Mouse (Mus musculus) yolk sac, embryonic 10.5 days (tissue): ENCODE data around the gene Htra1.

Source experiments
- DNase-seq: peaks from one replicate; pipeline ENCODE4 v3.0.0-alpha.2; 2017; ENCODE audit warnings: low spot score

Htra1 gene

GRCm38 (mm10) chr7:130935421-130935792 lies 504 bp upstream of the Htra1 start:
- DNase-seq, result no peak

- no peak for DNase-seq
Observed at GRCm38 (mm10) chr7:130936472-130936951, 601 bp downstream of the Htra1 start.

GRCm38 (mm10) chr7:130937266-130937841 lies 1.4 kb downstream of the Htra1 start:
- no peak for DNase-seq

DNA sequence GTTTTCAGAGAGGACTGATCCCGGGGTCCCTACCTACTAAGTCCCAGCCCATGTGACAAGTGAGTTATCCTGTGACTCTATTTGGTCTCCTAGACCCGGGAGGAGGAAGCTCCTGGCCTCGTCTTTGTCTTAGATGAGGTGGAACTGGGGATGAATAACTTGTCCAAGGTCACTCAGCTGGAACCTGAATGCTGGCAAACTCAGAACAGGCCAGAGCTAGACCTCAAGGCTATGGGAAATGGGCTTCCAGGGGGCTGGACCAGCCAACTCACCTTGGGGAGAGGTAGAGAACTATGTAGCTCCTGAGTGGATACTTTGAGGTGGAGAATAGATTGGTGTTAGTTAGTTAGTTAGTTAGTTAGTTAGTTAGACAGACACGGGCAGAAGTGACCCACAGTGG lies 2.1 kb downstream of the Htra1 start:
- DNase-seq, result no peak

- DNase-seq, result no peak
Observed at GRCm38 (mm10) chr7:130938896-130939295, 3.0 kb downstream of the Htra1 start.

DNA sequence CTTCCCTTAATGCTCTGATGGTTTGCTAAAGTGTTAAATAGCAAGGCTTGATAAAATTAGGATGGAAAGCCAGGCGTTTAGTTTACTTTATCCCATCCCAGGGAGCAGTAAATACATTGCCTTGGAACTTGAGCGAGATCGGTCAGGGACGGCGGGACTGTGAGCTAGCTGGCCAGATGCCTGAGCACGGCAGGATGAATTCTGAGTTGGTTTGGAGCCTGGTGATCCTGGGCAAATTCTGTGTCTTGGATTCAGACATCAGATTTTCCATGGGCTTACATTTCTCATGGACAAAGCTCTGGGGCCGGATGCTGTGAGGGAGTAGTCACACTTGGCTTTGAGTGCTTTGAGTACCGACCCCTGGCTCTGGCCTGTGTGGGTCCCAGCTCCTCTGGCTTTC lies 4.8 kb downstream of the Htra1 start:
- no peak for DNase-seq

- DNase-seq, result no peak
Observed at GRCm38 (mm10) chr7:130943280-130943895, 7.5 kb downstream of the Htra1 start.

GRCm38 (mm10) chr7:130944766-130945475 lies 9.0 kb downstream of the Htra1 start:
- no peak for DNase-seq

DNA sequence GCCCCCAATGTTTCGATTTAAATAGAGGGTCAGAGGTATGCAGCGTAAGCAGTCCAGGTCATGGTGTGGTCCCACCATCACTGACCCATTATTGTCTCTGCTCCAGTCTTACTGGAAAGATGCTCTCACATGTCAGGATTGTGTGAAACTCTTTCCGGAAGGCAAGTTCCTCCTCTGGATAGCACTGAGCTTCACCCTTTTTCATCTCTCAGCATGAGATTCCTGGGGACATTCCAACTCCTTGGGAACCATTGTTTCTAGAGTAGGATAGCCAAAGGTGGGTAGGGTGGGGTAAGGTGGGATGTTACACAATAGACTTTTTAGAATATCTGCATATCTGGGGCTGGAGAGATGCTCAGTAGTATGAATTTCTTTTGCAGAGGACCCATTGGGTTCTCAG lies 9.8 kb downstream of the Htra1 start:
- no peak for DNase-seq

DNA sequence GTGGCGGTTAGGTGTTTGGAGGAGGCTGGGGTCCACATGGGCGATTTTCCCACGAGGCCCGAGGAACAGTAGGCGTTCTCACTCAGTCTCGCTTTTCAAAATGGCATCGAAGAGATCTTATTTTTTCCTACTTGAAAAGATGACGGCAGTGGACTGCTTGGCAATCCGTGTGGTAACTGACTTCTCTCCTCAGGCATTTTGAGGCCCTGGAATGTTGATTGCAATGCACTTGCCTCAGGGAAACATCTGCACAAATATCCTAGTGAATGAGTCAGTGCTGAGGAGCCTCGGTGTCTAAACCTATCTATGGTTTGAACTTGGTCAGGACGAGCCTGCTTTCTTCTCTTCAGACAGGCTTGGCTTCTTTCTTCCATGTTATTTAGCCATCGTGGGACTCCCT lies 10.4 kb downstream of the Htra1 start:
- no peak for DNase-seq

DNA sequence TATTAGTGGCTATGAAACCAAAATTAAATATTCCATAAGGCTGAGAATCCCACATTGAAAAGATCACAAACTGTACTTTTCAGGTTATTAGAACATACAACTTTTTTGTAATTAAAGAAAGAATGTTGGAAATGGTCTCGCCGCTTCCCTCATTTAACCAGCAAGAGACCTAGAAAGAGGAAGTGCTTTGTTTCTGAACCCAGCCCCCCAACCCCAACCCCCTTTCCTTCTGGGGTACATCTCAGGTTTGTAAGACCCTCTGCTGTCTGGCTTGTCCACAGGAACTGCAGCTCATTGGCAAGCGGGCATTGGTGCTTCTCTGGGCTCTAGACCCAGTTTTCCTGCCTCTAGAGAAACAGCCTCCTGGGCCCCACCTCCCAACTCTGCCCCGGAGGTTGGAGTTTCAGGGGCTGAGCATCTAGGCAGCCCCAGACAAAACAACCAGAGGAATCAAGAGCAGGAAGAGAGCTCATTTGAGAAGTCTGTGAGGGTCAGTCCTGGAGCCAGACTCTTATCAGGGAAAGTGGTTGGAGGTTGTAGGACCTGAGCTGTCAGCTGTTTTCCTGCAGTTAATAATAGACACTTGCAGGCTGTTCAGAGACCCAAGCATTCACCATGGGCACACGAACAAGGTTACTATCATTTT lies 12.8 kb downstream of the Htra1 start:
- DNase-seq, result no peak

DNA sequence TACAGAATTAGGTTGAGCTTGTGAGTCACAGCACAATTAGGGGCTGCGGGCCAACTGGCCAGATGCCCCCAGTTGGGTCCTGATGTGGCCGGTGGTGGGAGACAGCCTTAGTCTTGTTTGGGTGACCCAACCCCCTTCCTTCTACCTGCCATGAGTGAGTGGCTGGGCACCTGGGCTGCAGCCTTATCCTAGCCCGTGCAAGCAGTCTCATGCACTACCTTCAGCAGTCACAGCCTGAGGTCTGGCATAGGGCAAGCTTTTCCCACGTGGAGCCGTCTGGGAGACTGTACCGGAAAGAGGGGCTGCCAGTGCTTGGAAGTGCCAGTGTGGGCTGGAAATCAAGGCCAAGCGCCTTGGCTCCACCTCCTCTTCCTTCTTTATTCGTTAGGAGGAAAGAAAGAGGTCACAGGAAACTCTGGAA lies 13.4 kb downstream of the Htra1 start:
- DNase-seq, result no peak

GRCm38 (mm10) chr7:130950482-130950881 lies 14.6 kb downstream of the Htra1 start:
- DNase-seq, result no peak

GRCm38 (mm10) chr7:130951004-130951403 lies 15.1 kb downstream of the Htra1 start:
- DNase-seq, result no peak

DNA sequence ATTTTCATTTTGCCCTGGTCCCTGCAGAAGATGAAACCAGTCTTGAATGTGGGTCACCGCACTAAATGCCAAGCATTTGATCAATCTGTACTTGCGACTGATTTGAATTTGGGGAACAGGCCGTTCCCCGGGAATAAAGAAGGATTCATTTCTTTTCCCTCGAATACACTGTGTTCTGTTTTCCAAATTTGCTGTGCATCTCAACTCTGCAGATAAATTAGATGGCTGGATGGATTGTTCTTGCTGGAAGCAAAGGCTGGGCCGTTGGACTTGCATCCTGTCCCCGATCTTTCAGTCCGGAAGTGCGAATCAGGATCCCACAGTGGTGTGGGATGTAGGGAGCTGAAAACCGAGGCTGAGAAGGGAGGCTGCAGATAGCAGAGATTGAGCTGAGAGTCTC lies 17.5 kb downstream of the Htra1 start:
- DNase-seq, result no peak

- no peak for DNase-seq
Observed at GRCm38 (mm10) chr7:130954177-130954601, 18.3 kb downstream of the Htra1 start.

DNA sequence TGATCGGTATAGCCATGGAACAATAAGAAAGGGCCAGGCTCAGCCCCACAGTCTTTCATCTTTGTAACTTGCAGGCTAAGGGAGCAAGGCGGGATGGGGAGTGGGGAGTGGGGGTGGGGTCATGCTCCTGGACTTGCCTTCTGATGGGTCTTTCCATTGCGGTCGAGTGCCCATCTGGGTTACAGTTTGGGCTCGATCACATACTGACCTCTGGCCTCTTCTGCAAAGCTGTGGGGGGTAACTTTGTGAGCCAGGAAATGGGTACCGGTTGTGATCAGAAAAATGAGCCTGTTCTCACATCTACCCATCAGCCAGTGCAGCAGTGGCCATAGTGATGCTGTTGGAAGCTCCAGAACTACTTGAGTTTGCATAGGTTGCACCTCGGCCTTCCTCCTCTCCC lies 22.6 kb downstream of the Htra1 start:
- DNase-seq, result no peak

DNA sequence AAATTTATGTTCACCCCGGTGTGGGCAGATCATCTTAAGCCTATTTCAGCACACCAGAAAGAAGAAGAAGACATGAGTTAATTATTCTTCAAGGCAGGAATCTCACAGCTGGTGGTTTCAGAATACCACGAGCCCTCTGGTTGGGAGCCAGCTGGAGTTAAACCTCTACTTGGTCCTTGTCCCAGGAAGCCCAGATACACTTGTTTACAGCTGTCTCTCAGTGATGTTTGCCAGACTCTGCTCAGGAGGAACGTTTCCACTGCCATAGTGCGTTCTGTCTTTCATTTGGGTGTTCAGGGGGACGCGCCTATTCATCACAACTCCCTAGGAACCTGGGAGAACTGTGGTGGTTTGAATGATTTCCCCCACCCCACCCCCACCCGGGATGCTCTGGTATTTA lies 24.0 kb downstream of the Htra1 start:
- DNase-seq, result peak; percentile 38

GRCm38 (mm10) chr7:130961429-130961828 lies 25.5 kb downstream of the Htra1 start:
- no peak for DNase-seq

- DNase-seq, result peak; percentile 53
Observed at GRCm38 (mm10) chr7:130964686-130965085, 28.8 kb downstream of the Htra1 start.

DNA sequence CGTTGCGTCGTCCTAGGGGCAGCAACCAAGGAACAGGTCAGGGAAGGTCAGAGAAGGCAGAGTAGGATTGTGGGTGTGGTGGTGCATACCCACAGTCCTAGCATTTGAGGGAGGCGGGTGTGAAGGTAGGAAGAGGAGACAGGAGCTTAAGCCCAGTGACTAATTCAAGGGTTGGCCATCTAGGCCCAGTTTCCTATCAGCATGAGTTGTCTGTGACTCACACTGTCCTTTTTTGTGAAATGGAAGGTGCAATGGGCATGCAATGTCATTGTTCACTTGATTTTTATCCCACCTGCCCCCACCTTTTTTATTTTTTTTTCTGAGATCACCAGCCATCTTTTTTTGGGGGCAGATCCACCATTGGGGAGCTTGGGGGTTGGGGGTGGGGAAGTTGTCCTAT lies 29.5 kb downstream of the Htra1 start:
- no peak for DNase-seq

GRCm38 (mm10) chr7:130965909-130966365 lies 30.0 kb downstream of the Htra1 start:
- DNase-seq, result no peak

- no peak for DNase-seq
Observed at GRCm38 (mm10) chr7:130966451-130966850, 30.5 kb downstream of the Htra1 start.
